Mouse (Mus musculus) limb, embryonic 10.5 days (tissue): ENCODE results near the gene Rbm4b. TPM values are rescaled to one million over a fixed set of nuclear protein-coding genes. Genes with fewer than 3 reads are reported as not detected.

Source experiments
- DNase-seq: peaks from one replicate; pipeline ENCODE4 v3.0.0-alpha.2; 2017; ENCODE audit warnings: low spot score
- H3K27ac ChIP-seq: fragments of 300-500 bp; sonication (generic); 2 replicates; pipeline ENCODE4 v1.5.1; 2016; ENCODE audit warnings: mild to moderate bottlenecking
- H3K27me3 ChIP-seq: fragments of 300-500 bp; sonication (generic); 2 replicates; pipeline ENCODE4 v1.6.1; 2016; ENCODE audit warnings: low read depth, mild to moderate bottlenecking; ENCODE audit not compliant: poor library complexity, severe bottlenecking
- H3K36me3 ChIP-seq: fragments of 300-500 bp; sonication (generic); 2 replicates; pipeline ENCODE4 v1.6.1; 2016; ENCODE audit warnings: mild to moderate bottlenecking, moderate library complexity
- H3K4me1 ChIP-seq: fragments of 300-500 bp; sonication (generic); 2 replicates; pipeline ENCODE4 v1.6.1; 2016
- H3K4me3 ChIP-seq: fragments of 300-500 bp; sonication (generic); 2 replicates; pipeline ENCODE4 v1.5.1; 2016; ENCODE audit warnings: mild to moderate bottlenecking, moderate library complexity
- H3K9me3 ChIP-seq: fragments of 300-500 bp; sonication (generic); replicated peaks from 2 replicates; pipeline ENCODE4 v1.6.1; 2016; ENCODE audit warnings: mild to moderate bottlenecking
- whole genome bisulfite sequencing: fragments of 180-500 bp; shearing (Covaris S2); methylation state at CpG from one replicate; pipeline ENCODE4 v1.1.7; 2016; 5-methylcytosine and 5-hydroxymethylcytosine counted together
- polyA plus RNA-seq: library from polyadenylated mRNA; unstranded; fragments of >200 nt; fragmentation: Nextera tagmentation; extraction: Ambion mirVana; gene quantifications from 2 replicates; pipeline ENCODE4 v1.2.1, GENCODE M21; 2016

Rbm4b gene
- polyA plus RNA-seq = 87.3 and 113 TPM in 2 replicates

- no peaks in the 10 kb centered on the region for H3K9me3 ChIP-seq
- peak within 1 kb of the TSS; percentile 85 for H3K4me3 ChIP-seq
- H3K27me3 ChIP-seq = no peaks in the 10 kb centered on the region
- peak within 1 kb of the TSS; percentile 99 for H3K27ac ChIP-seq
- peaks cover 44% of the 10 kb centered on the region for H3K36me3 ChIP-seq
- DNase-seq = peak; percentile 98
- WGBS = under 1% methylated on average over 65 of the region's 65 CpGs
- peaks cover 15% of the 10 kb centered on the region for H3K4me1 ChIP-seq
These were observed at the start of gene Rbm4b for GRCm38 (mm10) chr19:4756193-4756911. Gene Rbm4b (plus strand): TSS chr19:4756497.

GRCm38 (mm10) chr19:4708765-4709164, 47.5 kb upstream of the Rbm4b start:
- no peak for DNase-seq
- WGBS = 87% methylated on average over 10 of the region's 10 CpGs

GRCm38 (mm10) chr19:4711098-4711600, 45.1 kb upstream of the Rbm4b start, which contains the start of gene Sptbn2:
Gene Sptbn2 (plus strand): TSS chr19:4711167.
- Histone ChIP-seq H3K27ac (peak within 1 kb of the TSS; percentile 89), H3K4me1 (peaks cover 32% of the 10 kb centered on the region), H3K4me3 (peak within 1 kb of the TSS; percentile 77), H3K9me3 (no peaks in the 10 kb centered on the region), H3K36me3 (no peaks in the 10 kb centered on the region), H3K27me3 (peaks cover 60% of the 10 kb centered on the region)
- 6% methylated on average over 13 of the region's 13 CpGs for WGBS
- no peak for DNase-seq

More at GRCm38 (mm10) chr19:4708765-4709164, 47.5 kb upstream of the Rbm4b start:
- Histone ChIP-seq H3K27me3 (peaks cover 51% of the 10 kb centered on the region), H3K27ac (no peak overlapping the region), H3K36me3 (no peaks in the 10 kb centered on the region), H3K9me3 (no peaks in the 10 kb centered on the region), H3K4me3 (no peak overlapping the region), H3K4me1 (peaks cover 26% of the 10 kb centered on the region)

DNA sequence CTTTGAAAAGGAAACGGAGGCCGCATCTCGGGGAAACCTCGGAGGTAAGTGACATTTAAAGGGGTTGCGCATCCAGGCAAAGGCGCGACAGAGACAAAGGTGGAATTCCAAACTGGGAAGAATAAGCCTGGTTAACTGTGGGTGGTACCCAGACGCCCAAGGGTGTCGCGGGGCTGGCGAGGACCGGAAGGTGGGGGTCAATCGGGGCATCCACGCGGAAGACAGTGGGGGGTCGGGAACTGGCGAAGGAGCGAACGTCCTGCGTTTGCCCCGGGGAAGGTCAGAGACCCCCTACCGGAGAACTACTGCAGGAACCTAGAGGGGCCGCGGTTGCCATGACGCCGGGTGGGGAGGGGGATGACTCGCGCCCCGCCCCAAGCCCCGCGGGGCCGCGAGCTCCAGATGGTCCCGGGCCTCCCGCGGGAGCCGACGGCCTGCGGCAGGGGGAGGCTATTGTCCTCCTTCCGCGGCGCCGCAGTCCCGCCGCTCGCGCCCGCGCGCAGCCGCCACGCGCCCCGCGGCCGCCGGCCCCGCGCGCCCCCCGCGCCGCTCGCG, 44.6 kb upstream of the Rbm4b start:
- peaks cover 60% of the 10 kb centered on the region for H3K27me3 ChIP-seq
- no peaks in the 10 kb centered on the region for H3K36me3 ChIP-seq
- WGBS = under 1% methylated on average over 59 of the region's 65 CpGs
- no peaks in the 10 kb centered on the region for H3K9me3 ChIP-seq
- peak; percentile 74 for DNase-seq
- peak overlapping the region; percentile 77 for H3K4me3 ChIP-seq
- peak overlapping the region; percentile 89 for H3K27ac ChIP-seq
- peaks cover 32% of the 10 kb centered on the region for H3K4me1 ChIP-seq

DNA sequence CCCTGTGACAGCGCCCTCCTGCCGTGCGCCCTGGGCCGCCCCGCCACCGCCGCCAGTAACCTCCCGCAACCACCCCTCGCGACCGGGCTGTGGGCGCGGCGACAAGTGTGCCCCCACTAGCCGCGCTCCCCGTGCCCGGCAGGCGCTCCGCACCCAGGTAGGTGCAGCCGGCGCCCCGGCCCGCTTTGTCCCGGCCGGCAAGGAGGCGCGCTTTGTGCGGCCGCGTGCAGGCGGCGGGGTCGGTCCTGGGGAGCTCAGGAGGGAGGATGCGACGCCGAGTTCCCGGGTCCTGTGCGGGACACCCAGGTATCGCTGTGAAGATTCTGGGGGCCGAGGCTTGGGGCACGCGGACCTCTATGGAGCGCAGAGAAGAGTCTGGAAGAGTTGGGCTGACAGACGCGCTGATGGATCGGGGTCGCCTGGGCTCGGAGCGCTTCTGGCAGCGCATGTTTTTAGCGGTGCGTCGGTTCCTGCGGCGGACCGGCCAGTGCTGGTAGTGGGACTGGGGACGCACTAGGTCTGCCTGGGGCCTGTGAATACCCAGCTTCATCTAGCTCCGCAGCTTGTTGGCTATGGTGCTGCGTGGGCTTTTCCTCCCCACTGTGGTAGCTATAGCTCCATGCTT, 44.0 kb upstream of the Rbm4b start:
- Histone ChIP-seq H3K27me3 (peaks cover 60% of the 10 kb centered on the region), H3K36me3 (no peaks in the 10 kb centered on the region), H3K27ac (peak overlapping the region; percentile 89), H3K4me3 (peak overlapping the region; percentile 77), H3K4me1 (peaks cover 32% of the 10 kb centered on the region), H3K9me3 (no peaks in the 10 kb centered on the region)
- DNase-seq = peak; percentile 76
- WGBS = under 1% methylated on average over 60 of the region's 60 CpGs

DNA sequence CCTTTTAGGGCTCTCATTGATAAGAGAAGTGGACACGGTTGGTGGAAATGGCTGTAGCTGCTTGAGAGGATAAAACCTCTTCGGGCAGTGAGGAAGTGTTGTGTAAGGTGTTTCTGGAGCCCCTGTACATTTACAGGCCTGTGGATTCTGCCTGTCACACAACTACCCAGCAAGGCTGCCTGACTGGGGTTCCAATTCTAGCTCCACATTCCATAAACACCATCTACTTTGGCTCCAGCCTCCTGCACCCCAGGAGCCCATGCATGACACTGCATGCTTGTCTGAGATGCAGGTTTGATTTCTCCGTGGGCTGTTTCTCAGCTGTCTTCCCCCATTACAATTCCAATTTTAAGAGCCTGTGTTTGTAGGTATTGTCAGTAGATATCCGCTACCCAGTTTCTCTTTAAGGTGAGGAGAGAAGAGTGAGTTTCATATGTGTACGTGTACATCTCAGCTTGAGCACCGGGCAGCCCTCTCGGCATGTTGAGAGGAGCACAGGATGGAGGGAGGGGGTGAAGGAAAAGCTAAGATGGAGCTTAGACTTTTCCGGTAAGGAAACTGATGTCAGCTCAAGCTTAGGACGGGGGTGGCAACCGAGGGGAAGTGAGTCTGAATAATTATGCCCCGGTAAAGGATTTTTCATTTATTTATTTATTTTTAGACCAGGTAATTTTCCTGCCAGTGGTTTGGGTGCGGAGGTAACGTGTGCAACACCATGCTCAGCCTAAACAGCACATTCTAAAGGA, 43.3 kb upstream of the Rbm4b start:
- Histone ChIP-seq H3K27me3 (peaks cover 60% of the 10 kb centered on the region), H3K4me3 (peak overlapping the region; percentile 77), H3K36me3 (no peaks in the 10 kb centered on the region), H3K4me1 (peaks cover 32% of the 10 kb centered on the region), H3K27ac (peak overlapping the region; percentile 89), H3K9me3 (no peaks in the 10 kb centered on the region)
- WGBS = 46% methylated on average over 13 of the region's 13 CpGs
- no peak for DNase-seq

GRCm38 (mm10) chr19:4713886-4714285, 42.4 kb upstream of the Rbm4b start:
- no peak overlapping the region for H3K27ac ChIP-seq
- H3K36me3 ChIP-seq = no peaks in the 10 kb centered on the region
- no peak for DNase-seq
- H3K27me3 ChIP-seq = peaks cover 67% of the 10 kb centered on the region
- peaks cover 35% of the 10 kb centered on the region for H3K4me1 ChIP-seq
- 33% methylated on average over 3 of the region's 3 CpGs for WGBS
- H3K4me3 ChIP-seq = no peak overlapping the region
- H3K9me3 ChIP-seq = no peaks in the 10 kb centered on the region

DNA sequence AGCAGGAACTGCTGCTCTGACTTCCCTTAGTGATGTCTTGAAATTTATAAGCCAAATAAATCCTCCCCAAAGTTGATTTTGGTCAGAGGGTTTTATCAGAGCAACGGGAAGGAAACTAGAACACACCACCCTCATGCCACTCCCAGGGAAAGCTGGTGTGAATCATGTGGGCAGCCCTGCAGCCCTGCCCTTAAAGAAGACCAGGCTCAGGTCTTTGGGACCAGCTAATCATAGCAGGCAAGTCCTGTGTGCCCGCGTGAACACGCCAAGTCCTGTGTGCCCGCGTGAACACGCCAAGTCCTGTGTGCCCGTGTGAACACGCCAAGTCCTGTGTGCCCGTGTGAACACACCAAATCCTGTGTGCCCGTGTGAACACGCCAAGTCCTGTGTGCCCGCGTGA, 39.5 kb upstream of the Rbm4b start:
- Histone ChIP-seq H3K4me1 (peaks cover 56% of the 10 kb centered on the region), H3K36me3 (no peaks in the 10 kb centered on the region), H3K4me3 (no peak overlapping the region), H3K27ac (no peak overlapping the region), H3K9me3 (no peaks in the 10 kb centered on the region), H3K27me3 (peaks cover 57% of the 10 kb centered on the region)
- DNase-seq = no peak
- WGBS = 96% methylated on average over 14 of the region's 14 CpGs

- Histone ChIP-seq H3K27me3 (peaks cover 57% of the 10 kb centered on the region), H3K9me3 (no peaks in the 10 kb centered on the region), H3K4me1 (peaks cover 53% of the 10 kb centered on the region), H3K36me3 (no peaks in the 10 kb centered on the region), H3K4me3 (no peak overlapping the region), H3K27ac (no peak overlapping the region)
- no peak for DNase-seq
- 97% methylated on average over 2 of the region's 2 CpGs for WGBS
These were observed 39.0 kb upstream of the Rbm4b start for GRCm38 (mm10) chr19:4717281-4717680.

- Histone ChIP-seq H3K27me3 (peaks cover 43% of the 10 kb centered on the region), H3K27ac (no peak overlapping the region), H3K9me3 (no peaks in the 10 kb centered on the region), H3K36me3 (no peaks in the 10 kb centered on the region), H3K4me1 (peaks cover 39% of the 10 kb centered on the region), H3K4me3 (no peak overlapping the region)
- WGBS = 29% methylated on average over 11 of the region's 12 CpGs
- no peak for DNase-seq
These were observed 37.6 kb upstream of the Rbm4b start for GRCm38 (mm10) chr19:4718716-4719115.

GRCm38 (mm10) chr19:4719351-4719764, 36.9 kb upstream of the Rbm4b start:
- Histone ChIP-seq H3K4me3 (peak overlapping the region; percentile 5; the same call in 1 of the 2 replicates), H3K9me3 (no peaks in the 10 kb centered on the region), H3K27me3 (peaks cover 36% of the 10 kb centered on the region), H3K27ac (no peak overlapping the region), H3K36me3 (no peaks in the 10 kb centered on the region), H3K4me1 (peaks cover 33% of the 10 kb centered on the region)
- DNase-seq = peak; percentile 61
- 26% methylated on average over 5 of the region's 5 CpGs for WGBS

- WGBS = 84% methylated on average over 15 of the region's 15 CpGs
- Histone ChIP-seq H3K27me3 (peaks cover 29% of the 10 kb centered on the region), H3K27ac (no peak overlapping the region)
These were observed 36.2 kb upstream of the Rbm4b start for GRCm38 (mm10) chr19:4720112-4720511.

More at GRCm38 (mm10) chr19:4720112-4720511, 36.2 kb upstream of the Rbm4b start:
- Histone ChIP-seq H3K4me1 (peaks cover 33% of the 10 kb centered on the region), H3K4me3 (no peak overlapping the region), H3K9me3 (no peaks in the 10 kb centered on the region), H3K36me3 (0 out of 2 replicates have a peak, but pooled peaks cover 4% of the 10 kb centered on the region)
- DNase-seq = no peak
